Mouse (Mus musculus) CD4-positive helper T cell, adult 2 months (primary cell): ENCODE measurements around the gene Gm27021.

ENCODE experiments used
- DNase-seq: peaks from one replicate; pipeline ENCODE4 v3.0.0-alpha.2; 2012; ENCODE audit warnings: low read depth, missing footprints, low spot score

Gene Gm27021

GRCm38 (mm10) chr8:120642031-120642662 is 25.7 kb downstream of the Gm27021 start:
- DNase-seq: no peak

- no peak for DNase-seq
Measured at GRCm38 (mm10) chr8:120641245-120641644, 26.6 kb downstream of the Gm27021 start.

- peak; percentile 82 for DNase-seq
Measured at GRCm38 (mm10) chr8:120634329-120634839, 33.5 kb downstream of the Gm27021 start.

- peak; percentile 12 for DNase-seq
Measured at GRCm38 (mm10) chr8:120633665-120634271, 34.1 kb downstream of the Gm27021 start.

- no peak for DNase-seq
Measured at GRCm38 (mm10) chr8:120632969-120633664, 34.8 kb downstream of the Gm27021 start.

GRCm38 (mm10) chr8:120631441-120632375 is 36.2 kb downstream of the Gm27021 start:
- DNase-seq: no peak

- no peak for DNase-seq
Measured at GRCm38 (mm10) chr8:120630848-120631247, 37.0 kb downstream of the Gm27021 start.

GRCm38 (mm10) chr8:120630031-120630430 is 37.8 kb downstream of the Gm27021 start:
- no peak for DNase-seq

GRCm38 (mm10) chr8:120627298-120627697 is 40.6 kb downstream of the Gm27021 start:
- DNase-seq: no peak

GRCm38 (mm10) chr8:120626461-120626860 is 41.4 kb downstream of the Gm27021 start:
- no peak for DNase-seq

GRCm38 (mm10) chr8:120623608-120624007 is 44.3 kb downstream of the Gm27021 start:
- DNase-seq: no peak

GRCm38 (mm10) chr8:120622161-120622560 is 45.7 kb downstream of the Gm27021 start:
- DNase-seq: no peak

GRCm38 (mm10) chr8:120620441-120620840 is 47.4 kb downstream of the Gm27021 start:
- no peak for DNase-seq

- DNase-seq: no peak
Measured at GRCm38 (mm10) chr8:120619235-120620180, 48.4 kb downstream of the Gm27021 start.

- peak; percentile 62 for DNase-seq
Measured at GRCm38 (mm10) chr8:120618110-120618509, 49.8 kb downstream of the Gm27021 start.

GRCm38 (mm10) chr8:120616663-120617626 is 50.9 kb downstream of the Gm27021 start:
- no peak for DNase-seq

- DNase-seq: no peak
Measured at GRCm38 (mm10) chr8:120614491-120614890, 53.4 kb downstream of the Gm27021 start.

- DNase-seq: no peak
Measured at GRCm38 (mm10) chr8:120610824-120611223, 57.1 kb downstream of the Gm27021 start.

GRCm38 (mm10) chr8:120607885-120608284 is 60.0 kb downstream of the Gm27021 start:
- DNase-seq: peak; percentile 64
